Mouse (Mus musculus): ENCODE data around the gene Grik3.

The Grik3 gene

GRCm38 (mm10) chr4:125490661-125491504 is at the start of gene Grik3:
TSS of gene Grik3 (plus strand) at chr4:125490700.
- no peak for DNase-seq

- DNase-seq, result no peak
These were observed 48.7 kb upstream of the Grik3 start for GRCm38 (mm10) chr4:125441821-125442220.

GRCm38 (mm10) chr4:125444366-125444765 is 46.1 kb upstream of the Grik3 start:
- no peak for DNase-seq

GRCm38 (mm10) chr4:125450602-125451321 is 39.7 kb upstream of the Grik3 start:
- no peak for DNase-seq

GRCm38 (mm10) chr4:125451821-125452220 is 38.7 kb upstream of the Grik3 start:
- DNase-seq, result no peak

- DNase-seq, result no peak
These were observed 34.0 kb upstream of the Grik3 start for GRCm38 (mm10) chr4:125456506-125456905.

GRCm38 (mm10) chr4:125457152-125458093 is 33.1 kb upstream of the Grik3 start:
- DNase-seq, result no peak

- no peak for DNase-seq
These were observed 30.7 kb upstream of the Grik3 start for GRCm38 (mm10) chr4:125459791-125460190.

GRCm38 (mm10) chr4:125469711-125470372 is 20.7 kb upstream of the Grik3 start:
- DNase-seq, result no peak

- no peak for DNase-seq
These were observed 15.6 kb upstream of the Grik3 start for GRCm38 (mm10) chr4:125474903-125475302.

GRCm38 (mm10) chr4:125478071-125478470 is 12.4 kb upstream of the Grik3 start:
- DNase-seq, result no peak

GRCm38 (mm10) chr4:125481256-125481655 is 9.2 kb upstream of the Grik3 start:
- DNase-seq, result no peak

GRCm38 (mm10) chr4:125484131-125484530 is 6.4 kb upstream of the Grik3 start:
- DNase-seq, result no peak

GRCm38 (mm10) chr4:125485416-125486239 is 4.9 kb upstream of the Grik3 start:
- no peak for DNase-seq

GRCm38 (mm10) chr4:125486616-125487015 is 3.9 kb upstream of the Grik3 start:
- no peak for DNase-seq

- no peak for DNase-seq
These were observed 3.5 kb upstream of the Grik3 start for GRCm38 (mm10) chr4:125487031-125487430.

- no peak for DNase-seq
These were observed 1.5 kb upstream of the Grik3 start for GRCm38 (mm10) chr4:125488796-125489637.

- no peak for DNase-seq
These were observed 454 bp upstream of the Grik3 start for GRCm38 (mm10) chr4:125489901-125490590.

- no peak for DNase-seq
These were observed 1.1 kb downstream of the Grik3 start for GRCm38 (mm10) chr4:125491505-125492121.

All from B cell, adult 2 months (primary cell).